Mouse (Mus musculus): ENCODE measurements at regions not wholly inside any gene's neighbourhood (a gene's known extent, or its start where the extent isn't known, plus 50 kb on each side); places are given as distances from the start of the nearest gene placed in this dataset.

- DNase-seq (ENCODE audit: low spot score): no peak
These were observed 192.6 kb upstream of the Map3k1 start for GRCm38 (mm10) chr13:112001155-112002025.

DNA sequence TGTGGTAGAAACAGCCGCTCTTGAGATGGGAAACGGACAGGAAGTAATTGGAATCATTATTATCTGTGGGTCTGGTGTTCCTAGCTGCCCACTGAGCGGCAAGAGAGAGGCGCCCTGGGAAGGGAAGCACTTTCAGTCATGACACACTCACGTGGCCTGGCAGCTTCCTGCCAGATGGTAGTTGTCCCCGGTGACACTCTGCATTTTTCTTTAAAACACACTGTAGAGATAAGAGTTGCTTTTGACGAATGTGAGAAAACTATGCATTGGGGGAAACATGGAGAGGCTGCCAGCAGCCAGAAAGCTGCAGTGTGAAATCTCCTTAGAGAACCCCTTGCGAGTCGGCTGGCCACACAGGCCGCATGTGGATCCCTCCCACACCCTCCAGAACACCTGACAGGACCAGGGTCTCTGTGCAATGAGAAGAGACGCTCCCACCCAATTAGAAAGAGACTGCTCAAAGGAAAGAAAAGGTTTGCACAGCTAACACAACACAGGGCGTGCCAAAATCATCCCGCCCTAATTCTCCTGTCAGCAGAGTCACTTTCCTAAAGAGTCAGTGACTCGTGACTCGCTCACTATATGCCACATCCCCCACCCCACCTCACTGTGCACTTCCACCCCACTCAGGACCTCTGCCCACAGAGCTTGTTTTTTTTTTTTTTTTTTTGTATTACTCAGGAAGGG is 194.0 kb upstream of the Map3k1 start:
- no peak for DNase-seq (ENCODE audit: low spot score)

DNA sequence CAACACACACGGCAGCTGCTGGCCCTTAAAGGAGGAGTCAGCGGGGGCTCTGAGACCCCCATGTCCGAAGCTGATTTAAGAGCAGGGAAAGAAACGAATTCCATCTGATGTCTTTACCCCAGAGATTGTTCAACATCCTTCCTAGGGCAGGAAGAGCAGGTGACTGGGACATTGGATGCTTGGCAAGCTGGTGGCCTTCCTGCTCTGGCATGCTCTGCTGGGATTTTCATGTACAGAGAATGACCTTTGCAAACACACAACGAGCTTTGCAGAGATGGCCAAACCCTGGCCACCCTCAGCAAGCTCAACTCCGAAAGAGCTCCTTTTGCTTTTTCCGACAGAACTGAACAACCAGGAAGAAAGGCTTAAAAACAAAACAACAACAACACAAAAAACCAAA is 194.7 kb upstream of the Map3k1 start:
- no peak for DNase-seq (ENCODE audit: low spot score)

GRCm38 (mm10) chr13:112004126-112004525 is 195.3 kb upstream of the Map3k1 start:
- no peak for DNase-seq (ENCODE audit: low spot score)

GRCm38 (mm10) chr13:112005421-112005820 is 196.6 kb upstream of the Map3k1 start:
- no peak for DNase-seq (ENCODE audit: low spot score)

DNA sequence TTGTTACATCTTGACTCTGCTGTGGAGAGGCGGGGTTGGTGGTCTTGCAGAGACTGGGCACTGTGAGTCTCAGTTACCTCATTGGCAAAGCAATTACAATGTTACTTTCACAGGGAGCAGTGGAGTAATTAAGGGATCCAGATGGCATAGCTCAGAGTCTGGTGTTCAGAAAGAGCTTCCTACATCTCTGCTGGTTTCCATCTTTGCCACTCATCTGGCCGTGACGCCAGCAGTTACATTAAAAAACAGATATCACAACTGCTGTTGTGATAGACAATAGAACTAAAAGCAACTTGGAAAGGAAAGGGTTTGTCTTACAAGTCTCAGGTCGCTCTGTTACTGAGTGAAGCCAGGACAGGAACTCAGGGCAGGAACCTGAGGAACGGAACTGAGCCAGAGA is 200.0 kb upstream of the Map3k1 start:
- no peak for DNase-seq (ENCODE audit: low spot score)

DNA sequence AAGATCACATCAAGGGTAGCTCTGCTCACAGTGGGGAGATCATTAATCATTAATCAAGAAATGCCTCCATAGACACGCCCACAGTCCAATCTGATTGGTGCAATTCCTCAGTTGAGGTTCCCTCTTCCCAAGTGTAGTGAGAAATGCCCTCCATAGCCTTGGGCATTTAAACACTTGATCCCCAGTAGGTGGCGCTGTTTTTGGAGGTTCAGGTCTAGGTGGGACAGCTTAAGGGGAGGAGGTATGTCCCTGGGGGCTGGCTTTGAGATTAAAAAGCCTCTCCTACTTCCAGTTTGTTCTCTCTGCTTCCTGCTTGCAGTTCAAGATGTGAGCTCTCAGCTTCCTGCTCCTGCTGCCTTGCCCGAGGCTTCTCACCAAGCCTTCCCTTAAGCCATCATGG is 200.5 kb upstream of the Map3k1 start:
- DNase-seq (ENCODE audit: low spot score): no peak

DNA sequence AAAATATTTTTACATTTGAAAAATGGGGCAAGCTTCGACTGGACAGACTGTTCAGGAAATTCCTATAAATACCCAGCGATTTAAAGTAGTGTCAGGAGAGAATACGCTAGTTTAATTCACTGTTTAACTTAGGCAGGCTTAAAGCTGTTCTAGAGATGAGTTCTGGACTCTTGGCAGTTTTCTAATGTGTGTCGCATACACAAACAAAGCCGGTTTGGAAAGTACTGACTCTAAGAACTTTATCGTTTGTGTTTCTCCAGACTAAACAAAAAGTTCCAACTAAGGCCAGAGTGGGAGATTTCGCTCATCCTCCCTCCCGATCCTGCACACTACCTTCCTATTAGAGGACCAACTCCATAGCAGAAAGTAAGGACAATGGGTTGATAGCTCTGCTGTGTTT is 201.7 kb upstream of the Map3k1 start:
- no peak for DNase-seq (ENCODE audit: low spot score)

DNA sequence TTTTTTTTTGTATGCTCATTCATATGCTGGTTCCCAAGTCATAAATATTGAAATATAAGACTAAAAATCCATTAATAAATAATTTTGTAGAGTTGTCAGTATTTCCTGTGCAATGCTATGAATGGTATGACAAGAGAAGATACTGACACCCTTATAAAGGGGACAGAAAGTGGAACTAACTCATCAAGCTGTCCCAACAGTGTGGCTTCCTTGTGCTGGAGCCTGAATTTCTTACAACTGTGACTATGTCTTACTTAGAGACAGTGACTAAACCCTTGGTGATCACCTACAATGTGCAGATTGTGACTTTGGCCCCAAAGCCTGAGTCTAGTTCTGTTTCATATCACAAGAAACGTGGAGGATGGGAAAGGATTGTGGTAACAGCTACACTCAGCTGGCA is 203.8 kb upstream of the Map3k1 start:
- DNase-seq (ENCODE audit: low spot score): no peak

DNA sequence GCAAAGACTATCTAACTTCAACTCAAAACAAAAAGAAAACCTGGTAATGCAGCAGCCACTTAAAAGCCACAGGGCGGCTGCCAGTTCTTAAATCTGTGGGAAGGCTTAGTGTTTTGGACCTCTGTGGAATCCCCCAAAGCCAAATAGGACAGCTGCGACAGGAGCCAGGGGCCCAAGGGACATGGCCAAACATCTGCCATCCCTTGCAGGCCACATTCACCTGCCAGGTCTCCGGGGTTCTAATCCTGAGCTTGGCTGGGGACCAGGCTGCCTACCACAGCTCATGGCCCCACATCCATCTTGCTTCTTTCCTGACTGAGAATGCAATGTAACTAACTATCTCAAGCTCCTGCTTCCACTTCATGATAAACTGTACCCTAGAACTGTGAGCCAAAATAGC is 206.3 kb upstream of the Map3k1 start:
- DNase-seq (ENCODE audit: low spot score): no peak

DNA sequence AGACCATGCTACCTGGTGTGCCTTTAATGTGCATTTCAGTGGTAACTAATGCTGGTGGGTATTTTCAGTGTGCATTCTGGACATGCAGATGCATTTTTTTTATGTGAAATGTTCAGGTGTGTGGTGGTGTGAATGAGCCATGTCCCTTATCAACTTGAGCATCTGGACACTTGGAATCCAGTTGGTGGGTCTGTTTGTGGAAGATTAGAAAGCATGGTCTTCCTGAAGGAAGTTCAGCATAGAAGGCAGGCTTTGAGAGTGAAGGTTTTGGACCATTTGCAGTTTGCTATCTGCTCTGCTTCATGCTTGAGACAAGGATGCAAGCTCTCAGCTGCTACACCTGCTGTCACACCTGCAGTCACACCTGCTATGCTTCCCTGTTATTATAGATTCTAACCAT is 207.5 kb upstream of the Map3k1 start:
- DNase-seq (ENCODE audit: low spot score): no peak

- DNase-seq (ENCODE audit: low spot score): no peak
These were observed 209.9 kb upstream of the Map3k1 start for GRCm38 (mm10) chr13:112018497-112019281.

DNA sequence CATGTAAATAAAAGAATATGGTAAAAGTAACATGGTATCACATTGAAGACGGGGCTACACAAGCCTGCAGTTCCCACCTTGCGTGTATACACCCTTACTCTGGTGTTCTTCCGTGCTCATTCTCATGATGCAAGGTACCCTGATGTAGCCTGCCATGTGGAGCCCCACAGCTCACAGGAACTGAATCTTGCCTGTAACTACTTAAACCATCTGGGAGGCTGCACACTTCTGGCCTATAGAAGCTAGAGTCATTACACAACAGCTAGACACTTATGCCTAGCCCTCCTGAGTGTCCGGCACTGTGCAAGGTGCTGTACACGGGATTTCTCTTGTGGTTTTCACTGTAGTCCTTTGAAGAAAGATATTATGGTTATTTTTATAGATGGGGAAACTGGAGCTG is 210.8 kb upstream of the Map3k1 start:
- DNase-seq (ENCODE audit: low spot score): no peak

DNA sequence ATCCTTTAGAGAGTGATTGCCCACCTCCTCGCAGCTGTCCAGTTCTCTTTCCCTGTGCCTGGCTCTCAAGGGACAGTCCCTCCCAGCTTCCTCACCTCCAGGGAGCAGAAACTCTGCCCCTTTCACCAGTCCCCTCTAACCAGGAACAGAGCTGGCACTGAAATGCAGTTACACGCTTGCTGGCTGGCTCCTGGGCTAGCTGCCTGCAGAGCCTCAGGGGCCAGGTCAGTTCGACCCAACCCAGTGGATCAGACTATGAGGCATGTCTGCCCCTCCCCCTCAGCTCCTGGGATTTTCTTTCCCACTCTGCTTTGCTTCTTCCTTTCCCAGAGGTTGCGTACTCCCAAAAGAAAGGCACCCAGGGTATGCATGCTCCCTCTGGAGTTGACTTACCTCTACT is 214.4 kb upstream of the Map3k1 start:
- DNase-seq (ENCODE audit: low spot score): no peak

DNA sequence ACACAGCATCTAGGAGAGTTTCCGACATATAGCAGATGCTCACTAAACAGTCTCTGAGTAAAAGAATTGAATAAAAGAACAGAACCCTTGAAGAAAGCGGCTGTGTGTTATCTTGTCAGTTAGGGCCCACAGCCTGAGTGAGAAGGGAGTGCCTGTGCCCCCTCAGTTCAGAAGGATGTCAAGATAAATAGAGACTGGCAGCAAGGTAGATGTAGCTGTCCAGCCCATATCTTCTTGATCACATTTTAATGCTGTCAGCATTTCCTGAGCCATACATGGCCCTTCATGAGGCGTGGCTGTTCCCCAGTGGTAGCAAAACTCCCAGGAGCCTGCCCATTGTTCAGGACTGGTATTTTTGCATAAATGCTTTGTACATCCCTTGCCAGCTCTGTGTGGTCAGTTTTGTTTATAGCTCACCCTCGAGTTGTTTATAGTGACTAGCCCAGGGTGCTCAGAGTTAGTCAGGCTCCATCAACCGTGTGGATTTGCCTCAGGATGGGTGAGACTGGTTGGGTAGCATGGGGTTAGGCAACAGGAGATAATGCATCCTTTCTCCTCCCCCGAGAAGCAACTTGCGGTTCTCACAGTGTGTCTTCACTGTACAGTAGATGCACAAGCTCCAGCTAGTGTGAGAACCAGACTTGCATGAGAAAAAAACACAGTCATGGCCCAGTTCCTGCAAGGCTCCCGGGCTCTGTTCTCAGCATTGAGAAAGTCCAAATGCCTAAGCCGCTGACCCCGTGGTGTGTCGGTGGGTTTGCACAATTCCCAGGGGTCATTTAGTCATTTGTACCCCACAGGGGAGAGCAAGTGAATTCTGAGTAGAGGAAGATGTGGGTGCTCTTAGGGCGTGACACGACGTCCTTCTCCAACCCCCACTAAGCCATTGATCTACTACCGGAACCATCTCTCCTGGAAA is 216.1 kb upstream of the Map3k1 start:
- DNase-seq (ENCODE audit: low spot score): no peak

GRCm38 (mm10) chr13:112025586-112025950 is 216.8 kb upstream of the Map3k1 start:
- no peak for DNase-seq (ENCODE audit: low spot score)

GRCm38 (mm10) chr13:112027736-112028135 is 218.9 kb upstream of the Map3k1 start:
- no peak for DNase-seq (ENCODE audit: low spot score)

- DNase-seq (ENCODE audit: low spot score): no peak
These were observed 222.3 kb upstream of the Map3k1 start for GRCm38 (mm10) chr13:112031061-112031460.

GRCm38 (mm10) chr13:112031631-112032320 is 223.0 kb upstream of the Map3k1 start:
- DNase-seq (ENCODE audit: low spot score): no peak

DNA sequence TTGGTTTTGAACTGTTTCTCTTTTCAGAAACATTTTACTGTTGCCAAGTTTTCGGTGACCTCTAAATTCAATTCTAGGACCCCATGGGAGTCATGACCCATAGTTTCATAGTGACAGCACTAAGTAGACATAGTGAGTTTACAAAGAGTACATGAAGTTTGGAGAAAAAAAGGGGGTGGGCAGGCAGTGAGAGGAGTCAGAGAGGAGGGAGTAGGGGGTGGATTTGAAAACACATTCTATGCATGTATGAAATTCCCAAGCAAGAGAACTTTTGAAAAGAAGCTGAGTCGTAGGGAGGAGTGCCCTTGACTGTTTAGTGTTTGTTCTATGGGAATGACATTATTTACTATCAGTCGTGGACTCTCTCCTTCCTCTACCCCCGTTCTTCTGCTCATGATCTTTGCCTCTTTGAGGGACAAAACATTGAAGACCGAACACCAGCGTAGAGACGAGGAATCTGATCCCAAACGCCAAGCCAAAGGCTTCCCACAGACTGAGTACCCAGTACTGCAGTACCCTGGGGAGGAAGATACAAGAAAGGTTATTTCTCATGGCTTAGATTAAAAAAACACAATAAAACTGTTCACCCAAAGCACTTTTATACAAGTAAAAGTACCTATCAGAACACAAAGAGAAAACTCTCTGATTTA is 229.1 kb upstream of the Map3k1 start:
- no peak for DNase-seq (ENCODE audit: low spot score)

Measured in urinary bladder, postnatal 25 days (tissue).